Mouse (Mus musculus) forebrain, embryonic 10.5 days (tissue): ENCODE measurements around the gene Gde1. TPM values are rescaled to one million over a fixed set of nuclear protein-coding genes. Genes with fewer than 3 reads are reported as not detected.

Source experiments
- DNase-seq: peaks from one replicate; pipeline ENCODE4 v3.0.0-alpha.2; 2017; ENCODE audit warnings: low spot score; ENCODE audit errors: extremely low spot score
- H3K27ac ChIP-seq: fragments of 300-500 bp; sonication (generic); 2 replicates; pipeline ENCODE4 v1.5.1; 2016; ENCODE audit warnings: mild to moderate bottlenecking
- H3K27me3 ChIP-seq: fragments of 300-500 bp; sonication (generic); 2 replicates; pipeline ENCODE4 v1.6.1; 2016; ENCODE audit warnings: mild to moderate bottlenecking; ENCODE audit not compliant: poor library complexity, severe bottlenecking
- H3K36me3 ChIP-seq: fragments of 300-500 bp; sonication (generic); replicated peaks from 2 replicates; pipeline ENCODE4 v1.6.1; 2016; ENCODE audit warnings: mild to moderate bottlenecking, moderate library complexity
- H3K4me1 ChIP-seq: fragments of 300-500 bp; sonication (generic); 2 replicates; pipeline ENCODE4 v1.6.1; 2016
- H3K4me3 ChIP-seq: fragments of 300-500 bp; sonication (generic); 2 replicates; pipeline ENCODE4 v1.5.1; 2016; ENCODE audit warnings: mild to moderate bottlenecking, moderate library complexity
- H3K9me3 ChIP-seq: fragments of 300-500 bp; sonication (generic); 2 replicates; pipeline ENCODE4 v1.6.1; 2016; ENCODE audit warnings: mild to moderate bottlenecking, moderate library complexity
- WGBS: fragments of 180-500 bp; shearing (Covaris S2); methylation state at CpG from one replicate; pipeline ENCODE4 v1.1.7; 2016; 5-methylcytosine and 5-hydroxymethylcytosine counted together
- polyA plus RNA-seq: library from polyadenylated mRNA; unstranded; fragments of >200 nt; fragmentation: Nextera tagmentation; extraction: Ambion mirVana; gene quantifications from 2 replicates; pipeline ENCODE4 v1.2.1, GENCODE M21; 2016

Gene Gde1
- polyA plus RNA-seq, 1 experiment from 2014 or later, result 82.2 TPM

DNA sequence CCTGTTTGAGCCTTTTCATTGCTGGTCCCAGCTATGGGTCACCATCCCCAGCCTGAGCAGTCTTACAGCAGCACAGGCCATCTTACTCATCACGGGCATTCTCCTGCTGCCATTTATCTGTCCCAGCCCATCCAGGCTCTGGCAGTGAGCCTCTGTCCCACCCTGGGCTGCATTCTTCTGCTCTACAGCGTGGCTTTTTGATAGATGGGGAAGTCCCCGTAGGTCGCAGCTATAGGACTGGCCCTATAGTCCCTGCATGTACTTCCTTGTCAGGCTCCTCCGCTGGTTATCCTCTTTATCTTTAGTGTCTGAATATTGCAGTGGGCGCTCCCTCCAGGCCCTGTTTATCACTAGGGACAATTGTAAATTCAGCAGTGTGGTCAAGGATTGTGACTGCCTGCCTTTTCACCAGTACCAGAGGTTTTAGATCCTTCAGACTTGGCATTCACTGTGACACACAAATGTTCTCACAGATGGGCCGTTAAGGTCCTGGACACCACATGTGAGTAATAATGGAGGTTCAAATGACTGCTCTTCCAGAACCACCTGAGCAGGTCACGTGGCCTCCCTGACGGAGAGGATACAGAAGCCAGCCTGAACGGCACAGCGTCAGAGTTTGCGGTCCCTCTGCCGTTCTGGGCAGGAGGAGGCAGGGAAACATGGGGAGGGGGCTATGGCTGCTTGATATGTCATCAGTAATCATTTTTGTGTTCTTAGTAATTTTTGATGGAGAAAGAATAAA is 23.4 kb upstream of the Gde1 start:
- DNase-seq, result no peak
- no peaks in the 10 kb centered on the region for H3K27me3 ChIP-seq
- WGBS, result 95% methylated on average over 13 of the region's 13 CpGs
- no peak overlapping the region for H3K27ac ChIP-seq
- H3K36me3 ChIP-seq, result peaks cover 96% of the 10 kb centered on the region
- H3K4me3 ChIP-seq, result no peak overlapping the region
- H3K9me3 ChIP-seq, result no peaks in the 10 kb centered on the region
- H3K4me1 ChIP-seq, result no peaks in the 10 kb centered on the region

DNA sequence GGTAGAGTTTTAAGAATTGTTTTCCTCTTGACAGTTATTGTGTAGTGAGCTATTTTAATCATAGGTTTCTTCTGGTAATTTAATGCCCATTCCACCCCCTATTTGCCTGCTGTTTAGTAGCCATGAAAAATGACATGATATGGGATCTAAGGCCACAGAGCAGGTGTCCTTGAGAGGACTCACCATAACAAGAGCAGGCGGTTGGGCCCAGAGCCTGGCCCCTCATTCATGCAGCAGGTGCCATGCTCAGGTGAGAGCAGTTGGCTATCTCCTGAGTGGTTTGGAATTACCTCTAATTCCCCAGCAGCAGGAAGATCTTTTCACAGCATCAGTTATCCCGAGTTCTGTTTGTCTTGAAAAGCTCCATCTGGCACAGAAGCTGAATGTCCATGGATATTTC is 19.9 kb upstream of the Gde1 start:
- no peaks in the 10 kb centered on the region for H3K4me1 ChIP-seq
- no peaks in the 10 kb centered on the region for H3K27me3 ChIP-seq
- no peaks in the 10 kb centered on the region for H3K9me3 ChIP-seq
- DNase-seq, result no peak
- no peak overlapping the region for H3K27ac ChIP-seq
- no peak overlapping the region for H3K4me3 ChIP-seq
- WGBS, result 86% methylated on average over 2 of the region's 2 CpGs
- peaks cover 96% of the 10 kb centered on the region for H3K36me3 ChIP-seq

DNA sequence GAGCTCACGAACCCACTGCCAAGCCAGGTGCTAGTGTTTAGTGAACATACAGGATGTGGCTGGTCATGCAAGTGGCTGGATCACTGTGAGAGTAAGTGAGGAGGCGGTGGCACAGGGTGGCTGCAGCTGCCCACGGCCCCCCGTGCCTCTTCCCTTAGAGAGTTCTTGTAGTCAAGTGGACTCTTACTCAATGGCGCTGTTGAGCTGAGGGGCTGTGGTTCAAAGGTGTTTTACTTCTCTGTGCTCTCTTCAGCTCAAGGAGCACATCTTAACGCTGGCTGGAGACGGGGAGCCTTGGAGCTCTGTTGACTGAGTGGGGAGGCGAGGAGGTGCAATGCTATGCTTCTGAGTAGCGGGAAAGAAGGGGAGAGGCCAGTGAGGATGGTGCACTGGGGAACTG is 18.3 kb upstream of the Gde1 start:
- Histone ChIP-seq H3K27ac (no peak overlapping the region), H3K4me1 (no peaks in the 10 kb centered on the region), H3K9me3 (no peaks in the 10 kb centered on the region), H3K36me3 (peaks cover 96% of the 10 kb centered on the region), H3K27me3 (no peaks in the 10 kb centered on the region), H3K4me3 (no peak overlapping the region)
- DNase-seq, result no peak
- WGBS, result 89% methylated on average over 9 of the region's 9 CpGs

DNA sequence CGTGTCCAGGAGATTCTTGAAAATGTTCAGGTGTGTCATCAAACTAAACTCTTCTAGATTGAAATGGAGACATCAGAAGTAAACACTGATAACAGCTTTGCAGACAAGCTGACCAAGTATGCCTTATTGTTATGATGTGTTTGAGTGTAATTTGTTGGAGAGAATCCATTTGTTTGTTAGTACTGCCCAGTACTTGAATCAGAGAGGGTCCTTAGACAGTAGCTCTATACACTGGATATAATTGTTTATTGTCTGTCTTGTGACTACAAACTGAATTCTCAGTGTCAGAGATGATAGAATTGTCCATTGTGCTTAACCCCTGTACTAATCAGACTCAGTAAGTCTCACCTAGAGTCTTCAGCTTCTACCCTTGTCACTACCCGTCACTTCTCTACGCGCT is 12.5 kb upstream of the Gde1 start:
- Histone ChIP-seq H3K4me3 (no peak overlapping the region), H3K36me3 (peaks cover 83% of the 10 kb centered on the region), H3K27ac (no peak overlapping the region), H3K4me1 (peaks cover 12% of the 10 kb centered on the region), H3K9me3 (no peaks in the 10 kb centered on the region), H3K27me3 (no peaks in the 10 kb centered on the region)
- 96% methylated on average over 4 of the region's 4 CpGs for WGBS
- DNase-seq, result no peak

DNA sequence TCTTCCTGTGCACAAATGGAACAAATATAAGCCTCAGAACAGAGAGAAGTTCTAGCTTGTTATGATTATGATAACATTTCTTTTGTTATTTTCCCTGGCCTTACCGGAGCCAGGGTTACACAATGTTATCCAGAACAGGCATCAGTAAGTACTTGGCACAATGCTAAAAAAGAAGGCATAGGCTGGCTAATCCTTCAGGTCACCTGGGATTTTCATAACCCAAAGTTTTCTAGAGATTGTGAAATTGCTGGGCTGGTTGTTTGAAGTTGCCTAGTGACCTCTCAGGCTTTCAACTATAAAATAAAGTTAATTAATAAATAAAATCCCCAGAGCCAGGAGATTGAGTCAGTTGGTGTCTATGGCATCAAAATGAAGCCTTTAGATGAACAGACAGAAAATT is 9.3 kb upstream of the Gde1 start:
- WGBS, result 93% methylated on average over 1 of the region's 1 CpGs
- Histone ChIP-seq H3K36me3 (peaks cover 51% of the 10 kb centered on the region), H3K27ac (no peak overlapping the region), H3K27me3 (no peaks in the 10 kb centered on the region), H3K9me3 (no peaks in the 10 kb centered on the region), H3K4me3 (no peak overlapping the region), H3K4me1 (peaks cover 16% of the 10 kb centered on the region)
- DNase-seq, result no peak

DNA sequence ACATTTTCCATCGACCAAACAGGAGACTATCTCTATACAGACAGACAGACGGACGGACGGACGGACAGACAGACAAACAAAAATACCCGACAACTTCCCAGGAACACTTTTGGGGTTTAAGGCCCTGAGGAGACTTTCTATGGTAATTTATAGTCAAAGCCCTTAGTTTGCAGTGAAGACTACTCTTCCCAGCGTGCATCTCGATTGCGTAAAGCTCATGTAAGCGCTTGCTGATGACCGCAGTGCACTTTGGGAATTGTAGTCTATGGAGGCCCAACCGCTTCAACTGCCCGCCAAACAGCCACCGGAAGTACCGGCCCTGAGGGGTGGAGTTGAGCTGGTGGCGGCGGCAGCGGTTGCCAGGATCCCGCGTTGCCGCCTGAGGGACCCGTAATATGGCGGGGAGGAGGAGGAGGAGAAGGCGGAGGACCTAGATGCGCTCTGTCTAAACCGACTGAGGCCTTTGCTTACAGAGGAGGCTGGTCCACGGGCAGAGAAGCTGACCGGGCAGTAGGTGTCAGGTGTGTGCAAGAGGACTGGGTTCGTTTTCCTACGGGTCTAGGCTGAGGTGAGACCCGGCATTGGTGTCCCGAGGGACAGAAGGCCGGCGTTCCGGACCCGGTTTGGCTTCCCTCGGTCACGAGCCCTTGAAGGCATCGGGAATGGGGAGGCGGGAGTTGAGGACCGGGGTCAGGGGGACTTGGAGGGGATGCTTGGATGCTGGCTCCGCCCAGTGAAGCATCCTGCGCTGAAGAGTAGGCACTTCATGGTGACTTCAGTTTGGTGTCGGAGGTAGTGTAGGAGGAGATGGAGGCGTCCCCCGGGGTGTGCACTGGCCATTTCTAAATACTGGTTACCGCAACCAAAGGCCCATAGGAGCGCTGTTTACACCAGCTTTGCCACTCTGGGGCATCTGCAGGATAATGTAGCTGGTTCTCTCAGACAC is 6.9 kb upstream of the Gde1 start, which contains the start of gene Ccp110:
TSS of gene Ccp110 (plus strand) at position 325 of the 946 bp plus-strand sequence.
- WGBS, result 1% methylated on average over 48 of the region's 48 CpGs
- H3K4me1 ChIP-seq, result peaks cover 16% of the 10 kb centered on the region
- H3K27ac ChIP-seq, result peak within 1 kb of the TSS; percentile 88
- peak within 1 kb of the TSS; percentile 92 for H3K4me3 ChIP-seq
- no peaks in the 10 kb centered on the region for H3K27me3 ChIP-seq
- H3K36me3 ChIP-seq, result peaks cover 28% of the 10 kb centered on the region
- no peaks in the 10 kb centered on the region for H3K9me3 ChIP-seq
- DNase-seq, result peak; percentile 94

DNA sequence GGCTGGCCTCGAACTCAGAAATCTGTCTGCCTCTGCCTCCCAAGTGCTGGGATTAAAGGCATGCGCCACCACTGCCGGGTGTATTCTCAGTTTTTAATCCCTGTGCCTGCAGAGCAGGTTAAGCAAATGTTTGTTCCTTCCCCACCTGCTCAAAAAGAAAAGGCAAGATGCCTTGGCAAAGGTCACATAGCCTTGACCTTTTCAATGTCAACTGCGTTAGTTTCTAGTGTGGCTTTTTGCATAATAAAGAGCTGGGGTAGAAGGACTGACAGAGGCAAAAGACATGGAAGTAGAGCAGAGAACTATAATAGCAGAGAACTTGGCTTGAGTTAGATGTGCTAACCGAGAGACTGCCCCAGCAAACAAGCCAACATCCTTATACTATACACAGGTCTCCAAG is 5.2 kb upstream of the Gde1 start:
- peaks cover 16% of the 10 kb centered on the region for H3K36me3 ChIP-seq
- H3K4me1 ChIP-seq, result peaks cover 24% of the 10 kb centered on the region
- WGBS, result 72% methylated on average over 5 of the region's 5 CpGs
- no peak for DNase-seq
- no peak overlapping the region for H3K27ac ChIP-seq
- no peak overlapping the region for H3K4me3 ChIP-seq
- H3K9me3 ChIP-seq, result no peaks in the 10 kb centered on the region
- no peaks in the 10 kb centered on the region for H3K27me3 ChIP-seq

DNA sequence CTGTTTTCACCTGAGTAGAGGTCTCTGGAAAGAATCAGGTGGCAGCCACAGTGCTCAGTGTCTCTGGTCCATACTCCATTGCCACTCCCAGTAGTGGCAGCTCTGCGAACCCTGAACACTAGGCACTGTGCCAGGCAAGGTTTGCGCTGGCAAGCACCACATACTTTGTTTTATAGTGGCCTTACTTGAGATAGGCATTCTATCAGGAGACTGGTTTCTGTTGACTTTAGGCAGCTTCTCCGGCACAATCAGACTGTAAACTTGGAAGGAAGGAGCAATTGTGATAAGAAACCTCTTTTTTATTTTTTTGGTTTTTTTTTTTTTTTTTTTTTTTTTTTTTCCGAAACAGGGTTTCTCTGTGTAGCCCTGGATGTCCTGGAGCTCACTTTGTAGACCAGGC is 2.4 kb upstream of the Gde1 start:
- Histone ChIP-seq H3K4me1 (peaks cover 37% of the 10 kb centered on the region), H3K4me3 (no peak overlapping the region), H3K36me3 (peaks cover 9% of the 10 kb centered on the region), H3K27ac (no peak overlapping the region), H3K9me3 (no peaks in the 10 kb centered on the region), H3K27me3 (no peaks in the 10 kb centered on the region)
- no peak for DNase-seq
- 76% methylated on average over 4 of the region's 4 CpGs for WGBS

DNA sequence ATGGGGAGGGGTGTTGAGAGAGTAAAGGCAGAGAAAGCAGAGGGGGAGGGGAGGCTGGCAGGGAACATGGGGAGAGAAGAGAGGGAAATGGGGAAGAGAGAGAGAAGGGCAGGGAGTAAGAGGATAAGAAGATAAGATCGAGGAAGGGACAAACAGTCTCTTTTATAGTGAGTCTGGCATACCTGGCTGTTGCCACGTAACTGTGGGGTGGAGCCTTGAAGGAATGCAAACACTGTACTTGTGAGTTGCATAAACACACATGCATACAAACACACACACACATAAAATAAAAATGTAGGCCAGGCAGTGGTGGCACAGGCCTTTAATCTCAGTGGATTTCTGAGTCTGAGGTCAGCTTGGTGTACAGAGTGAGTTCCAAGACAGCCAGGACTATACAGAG is 1.6 kb upstream of the Gde1 start:
- Histone ChIP-seq H3K27ac (no peak overlapping the region), H3K4me3 (no peak overlapping the region), H3K36me3 (peaks cover 15% of the 10 kb centered on the region), H3K27me3 (no peaks in the 10 kb centered on the region), H3K9me3 (no peaks in the 10 kb centered on the region), H3K4me1 (peaks cover 34% of the 10 kb centered on the region)
- DNase-seq, result no peak
- 77% methylated on average over 2 of the region's 2 CpGs for WGBS

DNA sequence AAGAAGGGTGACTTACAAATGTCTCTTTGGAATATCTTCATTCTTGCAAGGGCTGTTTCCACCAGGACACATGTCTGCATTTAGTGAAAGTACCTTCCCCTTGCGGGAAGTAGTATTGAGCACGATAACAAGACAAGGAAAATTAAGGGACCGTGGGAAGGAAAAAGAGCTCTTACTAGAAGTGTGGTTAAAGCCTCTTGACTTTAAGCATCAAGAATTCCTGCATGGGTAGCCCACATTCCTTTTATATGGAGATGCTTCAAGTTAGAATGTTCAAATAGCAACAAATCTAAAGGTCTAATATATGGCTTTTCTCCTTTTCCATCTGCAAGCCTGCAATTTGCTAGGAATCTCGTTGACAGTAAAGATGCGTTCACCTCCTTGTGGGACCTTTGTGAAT is 910 bp upstream of the Gde1 start:
- 91% methylated on average over 5 of the region's 5 CpGs for WGBS
- no peak for DNase-seq
- H3K36me3 ChIP-seq, result peaks cover 21% of the 10 kb centered on the region
- H3K27ac ChIP-seq, result 0 out of 2 replicates have a peak overlapping the region, but pooled peaks have one; percentile 95
- peaks cover 34% of the 10 kb centered on the region for H3K4me1 ChIP-seq
- no peak overlapping the region for H3K4me3 ChIP-seq
- no peaks in the 10 kb centered on the region for H3K27me3 ChIP-seq
- H3K9me3 ChIP-seq, result no peaks in the 10 kb centered on the region

DNA sequence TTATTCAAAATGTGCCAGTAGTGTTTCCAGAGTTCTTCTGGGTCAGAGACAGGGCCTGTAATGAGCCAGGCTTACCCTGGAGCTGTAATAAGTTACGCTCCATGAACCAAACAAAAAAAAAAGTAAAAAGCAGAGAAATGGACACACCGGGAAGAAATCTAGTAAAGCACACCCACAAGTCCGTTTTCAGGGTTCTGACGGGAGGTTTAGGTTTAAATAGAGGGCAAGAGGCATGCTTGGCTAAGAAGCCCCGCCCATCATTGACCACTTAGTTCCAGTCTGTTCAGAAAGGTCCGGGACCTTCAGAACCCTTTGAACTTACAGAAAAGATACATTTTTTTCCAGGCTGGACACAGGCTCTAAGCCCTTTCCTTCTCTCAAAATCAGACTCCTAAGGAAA is 473 bp upstream of the Gde1 start:
- Histone ChIP-seq H3K27me3 (no peaks in the 10 kb centered on the region), H3K27ac (peak overlapping the region; percentile 95), H3K4me1 (peaks cover 34% of the 10 kb centered on the region), H3K9me3 (no peaks in the 10 kb centered on the region), H3K36me3 (peaks cover 25% of the 10 kb centered on the region), H3K4me3 (peak overlapping the region; percentile 85)
- no peak for DNase-seq
- 37% methylated on average over 6 of the region's 6 CpGs for WGBS

DNA sequence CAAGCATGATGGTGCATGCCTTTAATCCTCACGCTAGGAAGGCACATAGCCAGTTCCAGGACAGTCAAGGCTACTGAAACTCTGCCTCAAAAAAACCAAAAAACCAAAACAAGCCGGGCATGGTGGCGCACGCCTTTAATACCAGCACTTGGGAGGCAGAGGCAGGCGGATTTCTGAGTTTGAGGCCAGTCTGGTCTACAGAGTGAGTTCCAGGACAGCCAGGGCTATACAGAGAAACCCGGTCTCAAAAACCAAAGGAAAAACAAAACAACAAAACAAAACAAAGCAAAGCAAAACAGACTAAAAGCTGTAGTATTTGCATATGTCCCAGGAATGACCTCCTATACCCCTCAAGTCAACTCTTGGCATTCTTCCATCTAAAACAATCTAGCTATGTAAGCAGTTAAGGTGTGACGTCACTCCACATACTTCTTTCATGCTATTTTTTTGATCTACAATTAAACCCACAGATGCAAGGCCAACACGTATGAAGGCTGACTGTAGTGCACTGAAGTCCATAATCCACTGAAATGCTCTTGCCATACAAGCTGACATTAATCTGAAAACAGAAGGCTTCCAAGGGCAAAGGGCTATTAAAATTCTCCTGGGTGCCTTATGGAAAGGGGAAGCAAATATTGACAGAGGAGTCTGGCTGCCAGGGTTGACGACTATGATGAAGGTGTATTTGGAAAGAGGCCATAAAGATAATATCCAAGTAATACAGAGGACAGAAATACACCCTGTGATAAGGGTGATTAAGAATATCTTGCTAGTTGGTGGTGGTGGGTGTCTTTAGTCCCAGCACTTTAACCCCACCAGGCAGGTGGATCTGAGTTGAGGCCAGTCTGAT is 1.4 kb downstream of the Gde1 start:
- Histone ChIP-seq H3K27me3 (no peaks in the 10 kb centered on the region), H3K4me3 (peak overlapping the region; percentile 85), H3K4me1 (peaks cover 34% of the 10 kb centered on the region), H3K27ac (0 out of 2 replicates have a peak overlapping the region, but pooled peaks have one; percentile 95), H3K36me3 (peaks cover 33% of the 10 kb centered on the region), H3K9me3 (no peaks in the 10 kb centered on the region)
- no peak for DNase-seq
- 89% methylated on average over 9 of the region's 9 CpGs for WGBS
